Mouse (Mus musculus) heart, embryonic 11.5 days (tissue): ENCODE data around the gene Sim2. TPM values are rescaled to one million over a fixed set of nuclear protein-coding genes. Genes with fewer than 3 reads are reported as not detected.
A peak's percentile ranks its signal among the peaks of the same experiment; 100 is the strongest.

Experiments
- ATAC-seq: fragments of 200-750 bp; cut with Nextera tagmentation; replicated peaks from 2 replicates; pipeline ENCODE4 v1.8.0; 2017; ENCODE audit warnings: moderate library complexity; ENCODE audit not compliant: insufficient number of reproducible peaks, low FRiP score, low TSS enrichment
- H3K27ac ChIP-seq: fragments of 300-500 bp; sonication (generic); 2 replicates; pipeline ENCODE4 v1.5.1; 2014; ENCODE audit warnings: mild to moderate bottlenecking, low read depth, low read length
- H3K27me3 ChIP-seq: fragments of 300-500 bp; sonication (generic); 2 replicates; pipeline ENCODE4 v1.6.1; 2014; ENCODE audit warnings: mild to moderate bottlenecking, low read length, mixed read lengths; ENCODE audit not compliant: control insufficient read depth, insufficient read depth
- H3K36me3 ChIP-seq: fragments of 300-500 bp; sonication (generic); 2 replicates; pipeline ENCODE4 v1.6.1; 2014; ENCODE audit warnings: mild to moderate bottlenecking, low read length, moderate library complexity, mixed read lengths; ENCODE audit not compliant: control insufficient read depth, insufficient read depth
- H3K4me1 ChIP-seq: fragments of 300-500 bp; sonication (generic); 2 replicates; pipeline ENCODE4 v1.6.1; 2014; ENCODE audit warnings: low read length; ENCODE audit not compliant: control insufficient read depth, insufficient read depth
- H3K4me2 ChIP-seq: fragments of 300-500 bp; sonication (generic); 2 replicates; pipeline ENCODE4 v1.6.1; 2014; ENCODE audit warnings: mild to moderate bottlenecking, moderate library complexity
- H3K4me3 ChIP-seq: fragments of 300-500 bp; sonication (generic); 2 replicates; pipeline ENCODE4 v1.5.1; 2014; ENCODE audit warnings: low read depth, low read length
- H3K9ac ChIP-seq: fragments of 300-500 bp; sonication (generic); 2 replicates; pipeline ENCODE4 v1.6.1; 2014; ENCODE audit warnings: mild to moderate bottlenecking, low read depth, low read length, moderate library complexity
- H3K9me3 ChIP-seq: fragments of 300-500 bp; sonication (generic); replicated peaks from 2 replicates; pipeline ENCODE4 v1.6.1; 2016; ENCODE audit warnings: low read length; ENCODE audit not compliant: control insufficient read depth
- WGBS: fragments of 180-500 bp; shearing (Covaris S2); extraction: QIAGEN DNeasy Blood & Tissue Kit; methylation state at CpG from one replicate; pipeline ENCODE4 v1.1.7; 2014; ENCODE audit not compliant: insufficient replicate concordance; 5-methylcytosine and 5-hydroxymethylcytosine counted together
- polyA plus RNA-seq: library from polyadenylated mRNA; unstranded; fragments of >200 nt; fragmentation: Nextera tagmentation; extraction: Ambion mirVana; gene quantifications from 2 replicates; pipeline ENCODE4 v1.2.1, GENCODE M21; 2014

The Sim2 gene
- polyA plus RNA-seq, 1 experiment from 2014 or later = 0.17 TPM

- no peaks in the 10 kb centered on the region for H3K27me3 ChIP-seq
- no peak overlapping the region for H3K27ac ChIP-seq
- no peak overlapping the region for H3K4me3 ChIP-seq
- H3K4me2 ChIP-seq = no peak overlapping the region
- ATAC-seq = no peak
- H3K9ac ChIP-seq = no peak overlapping the region
- 46% methylated on average over 6 of the region's 6 CpGs for WGBS
- peaks cover 26% of the 10 kb centered on the region for H3K4me1 ChIP-seq
- no peaks in the 10 kb centered on the region for H3K9me3 ChIP-seq
- H3K36me3 ChIP-seq = no peaks in the 10 kb centered on the region
Measured at GRCm38 (mm10) chr16:94162000-94162399, 77.3 kb downstream of the Sim2 start.

- Histone ChIP-seq H3K4me3 (no peak overlapping the region), H3K27ac (no peak overlapping the region), H3K9me3 (no peaks in the 10 kb centered on the region), H3K36me3 (no peaks in the 10 kb centered on the region), H3K9ac (no peak overlapping the region), H3K4me1 (peaks cover 26% of the 10 kb centered on the region), H3K27me3 (no peaks in the 10 kb centered on the region), H3K4me2 (no peak overlapping the region)
- ATAC-seq = no peak
- WGBS = 89% methylated on average over 11 of the region's 11 CpGs
Measured at GRCm38 (mm10) chr16:94163051-94163450, 78.3 kb downstream of the Sim2 start.

GRCm38 (mm10) chr16:94164236-94164635 lies 79.5 kb downstream of the Sim2 start:
- Histone ChIP-seq H3K4me2 (peak overlapping the region; percentile 37), H3K27me3 (no peaks in the 10 kb centered on the region), H3K9me3 (no peaks in the 10 kb centered on the region), H3K4me1 (peaks cover 26% of the 10 kb centered on the region), H3K4me3 (no peak overlapping the region), H3K27ac (peak overlapping the region; percentile 50; the same call in 1 of the 2 replicates), H3K36me3 (no peaks in the 10 kb centered on the region), H3K9ac (no peak overlapping the region)
- no peak for ATAC-seq
- 11% methylated on average over 7 of the region's 7 CpGs for WGBS

GRCm38 (mm10) chr16:94164978-94165377 lies 80.2 kb downstream of the Sim2 start:
- no peak overlapping the region for H3K4me2 ChIP-seq
- H3K9ac ChIP-seq = no peak overlapping the region
- 15% methylated on average over 5 of the region's 5 CpGs for WGBS
- no peak overlapping the region for H3K27ac ChIP-seq
- no peak overlapping the region for H3K4me3 ChIP-seq
- H3K36me3 ChIP-seq = no peaks in the 10 kb centered on the region
- H3K4me1 ChIP-seq = peaks cover 26% of the 10 kb centered on the region
- no peaks in the 10 kb centered on the region for H3K27me3 ChIP-seq
- ATAC-seq = no peak
- H3K9me3 ChIP-seq = no peaks in the 10 kb centered on the region

- Histone ChIP-seq H3K9me3 (no peaks in the 10 kb centered on the region), H3K4me1 (peaks cover 18% of the 10 kb centered on the region), H3K9ac (no peak overlapping the region), H3K4me3 (no peak overlapping the region), H3K27ac (no peak overlapping the region), H3K27me3 (no peaks in the 10 kb centered on the region), H3K4me2 (no peak overlapping the region), H3K36me3 (no peaks in the 10 kb centered on the region)
- 82% methylated on average over 16 of the region's 16 CpGs for WGBS
- no peak for ATAC-seq
Measured at GRCm38 (mm10) chr16:94168655-94169545, 84.2 kb downstream of the Sim2 start.

- H3K9me3 ChIP-seq = no peaks in the 10 kb centered on the region
- H3K4me2 ChIP-seq = no peak overlapping the region
- H3K9ac ChIP-seq = no peak overlapping the region
- no peak for ATAC-seq
- no peak overlapping the region for H3K4me3 ChIP-seq
- H3K27me3 ChIP-seq = no peaks in the 10 kb centered on the region
- H3K36me3 ChIP-seq = no peaks in the 10 kb centered on the region
- 45% methylated on average over 4 of the region's 4 CpGs for WGBS
- H3K27ac ChIP-seq = no peak overlapping the region
- peaks cover 5% of the 10 kb centered on the region for H3K4me1 ChIP-seq
Measured at GRCm38 (mm10) chr16:94170218-94170617, 85.5 kb downstream of the Sim2 start.

- no peaks in the 10 kb centered on the region for H3K4me1 ChIP-seq
- H3K9me3 ChIP-seq = no peaks in the 10 kb centered on the region
- no peaks in the 10 kb centered on the region for H3K27me3 ChIP-seq
- H3K9ac ChIP-seq = no peak overlapping the region
- no peak overlapping the region for H3K4me2 ChIP-seq
- H3K36me3 ChIP-seq = no peaks in the 10 kb centered on the region
- no peak overlapping the region for H3K4me3 ChIP-seq
- no peak for ATAC-seq
- H3K27ac ChIP-seq = no peak overlapping the region
- 78% methylated on average over 1 of the region's 1 CpGs for WGBS
Measured at GRCm38 (mm10) chr16:94173361-94173760, 88.6 kb downstream of the Sim2 start.

- no peak for ATAC-seq
- Histone ChIP-seq H3K4me2 (no peak overlapping the region), H3K9me3 (no peaks in the 10 kb centered on the region), H3K36me3 (no peaks in the 10 kb centered on the region), H3K27ac (no peak overlapping the region), H3K27me3 (peaks cover 9% of the 10 kb centered on the region), H3K9ac (no peak overlapping the region), H3K4me1 (peaks cover 3% of the 10 kb centered on the region; the same call in 1 of the 2 replicates), H3K4me3 (no peak overlapping the region)
- WGBS = 77% methylated on average over 7 of the region's 7 CpGs
Measured at GRCm38 (mm10) chr16:94175366-94175986, 90.7 kb downstream of the Sim2 start.
